Mouse (Mus musculus): ENCODE results near the gene Flrt3. TPM values are rescaled to one million over a fixed set of nuclear protein-coding genes. Genes with fewer than 3 reads are reported as not detected.

Flrt3 gene
- polyA plus RNA-seq, 1 experiment, result 20.5 TPM

DNA sequence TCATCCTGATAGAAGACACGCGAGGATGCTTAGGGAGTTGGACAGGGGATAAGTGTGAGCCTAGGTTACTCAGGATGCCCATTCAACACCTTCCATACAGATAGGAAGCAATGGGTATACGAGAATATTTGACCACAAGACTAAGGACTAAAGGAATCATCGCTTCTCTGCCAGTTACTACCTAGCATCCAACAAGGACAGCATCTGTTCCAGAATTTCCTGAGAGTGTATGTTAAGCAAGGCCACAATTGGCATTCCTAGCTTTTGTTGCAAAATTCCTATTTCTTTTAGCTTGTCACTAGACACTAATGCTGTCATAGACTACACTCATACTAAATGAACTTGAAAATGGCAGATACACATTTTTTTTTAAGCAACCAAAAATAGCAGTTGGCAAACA lies 6.9 kb downstream of the Flrt3 start:
- Histone ChIP-seq H3K4me3 (ENCODE audit: insufficient read depth, low read length) (no peak overlapping the region), H3K4me1 (ENCODE audit: control insufficient read depth, insufficient read depth, low read length) (no peaks in the 10 kb centered on the region; the same call in 1 of the 2 replicates), H3K27ac (ENCODE audit: insufficient read depth, low read length) (no peak overlapping the region)
- TF ChIP-seq POLR2A (IDR thresholded peaks at IDR 0.05; ENCODE audit: low read depth, low read length) (no peak), CTCF (IDR thresholded peaks at IDR 0.05; ENCODE audit: borderline replicate concordance, insufficient read depth, low read length) (no peak)

DNA sequence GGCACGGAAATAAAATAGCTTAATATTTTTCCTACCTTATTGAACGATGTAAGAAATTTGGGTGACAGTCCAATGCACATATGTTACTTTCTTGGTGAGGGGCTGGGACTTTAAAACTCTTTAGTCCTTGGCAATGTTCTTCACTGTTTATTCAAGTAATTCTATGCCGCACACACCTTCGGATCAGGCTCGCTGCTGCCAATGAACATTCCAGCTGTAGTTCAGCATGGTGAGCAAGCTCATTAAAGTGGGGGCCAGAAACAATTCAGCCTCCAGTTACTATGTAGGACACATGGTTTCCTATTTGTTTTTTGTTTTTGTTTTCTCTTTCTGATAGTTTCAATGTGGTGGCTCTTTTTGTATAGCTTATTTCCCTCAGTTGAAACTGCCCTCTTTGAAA lies 8.6 kb downstream of the Flrt3 start:
- no peak for TF ChIP-seq CTCF (IDR thresholded peaks at IDR 0.05; ENCODE audit: borderline replicate concordance, insufficient read depth, low read length)
- no peak for TF ChIP-seq POLR2A (IDR thresholded peaks at IDR 0.05; ENCODE audit: low read depth, low read length)
- no peaks in the 10 kb centered on the region; the same call in 1 of the 2 replicates for H3K4me1 ChIP-seq (ENCODE audit: control insufficient read depth, insufficient read depth, low read length)
- no peak overlapping the region for H3K4me3 ChIP-seq (ENCODE audit: insufficient read depth, low read length)
- no peak overlapping the region for H3K27ac ChIP-seq (ENCODE audit: insufficient read depth, low read length)

- Histone ChIP-seq H3K4me3 (ENCODE audit: insufficient read depth, low read length) (no peak overlapping the region), H3K4me1 (ENCODE audit: control insufficient read depth, insufficient read depth, low read length) (no peaks in the 10 kb centered on the region), H3K27ac (ENCODE audit: insufficient read depth, low read length) (no peak overlapping the region)
- TF ChIP-seq CTCF (IDR thresholded peaks at IDR 0.05; ENCODE audit: borderline replicate concordance, insufficient read depth, low read length) (no peak), POLR2A (IDR thresholded peaks at IDR 0.05; ENCODE audit: low read depth, low read length) (no peak)
Measured at GRCm38 (mm10) chr2:140653978-140654377, 17.3 kb downstream of the Flrt3 start.

DNA sequence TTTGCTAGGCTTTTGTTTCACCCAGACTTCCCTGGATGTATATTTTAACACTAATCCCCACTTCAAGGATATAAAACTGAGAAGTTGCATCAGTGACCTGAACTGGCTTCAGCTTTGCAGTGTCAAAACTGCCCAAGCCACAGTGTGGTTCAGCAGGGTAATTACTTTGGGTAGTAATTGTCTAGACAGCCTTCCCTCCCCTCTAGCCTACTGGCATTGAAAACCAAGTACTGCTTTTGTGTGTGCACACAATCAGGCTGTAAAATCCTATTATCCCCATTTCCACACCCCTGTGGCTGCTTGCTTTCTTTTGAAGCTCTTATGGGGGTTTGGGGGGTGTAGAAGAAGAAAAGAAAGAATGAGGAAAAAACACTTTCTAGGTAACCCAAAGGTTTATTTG lies 17.8 kb downstream of the Flrt3 start:
- Histone ChIP-seq H3K4me1 (ENCODE audit: control insufficient read depth, insufficient read depth, low read length) (no peaks in the 10 kb centered on the region), H3K27ac (ENCODE audit: insufficient read depth, low read length) (no peak overlapping the region), H3K4me3 (ENCODE audit: insufficient read depth, low read length) (no peak overlapping the region)
- TF ChIP-seq POLR2A (IDR thresholded peaks at IDR 0.05; ENCODE audit: low read depth, low read length), result no peak
- TF ChIP-seq CTCF (IDR thresholded peaks at IDR 0.05; ENCODE audit: borderline replicate concordance, insufficient read depth, low read length), result no peak

DNA sequence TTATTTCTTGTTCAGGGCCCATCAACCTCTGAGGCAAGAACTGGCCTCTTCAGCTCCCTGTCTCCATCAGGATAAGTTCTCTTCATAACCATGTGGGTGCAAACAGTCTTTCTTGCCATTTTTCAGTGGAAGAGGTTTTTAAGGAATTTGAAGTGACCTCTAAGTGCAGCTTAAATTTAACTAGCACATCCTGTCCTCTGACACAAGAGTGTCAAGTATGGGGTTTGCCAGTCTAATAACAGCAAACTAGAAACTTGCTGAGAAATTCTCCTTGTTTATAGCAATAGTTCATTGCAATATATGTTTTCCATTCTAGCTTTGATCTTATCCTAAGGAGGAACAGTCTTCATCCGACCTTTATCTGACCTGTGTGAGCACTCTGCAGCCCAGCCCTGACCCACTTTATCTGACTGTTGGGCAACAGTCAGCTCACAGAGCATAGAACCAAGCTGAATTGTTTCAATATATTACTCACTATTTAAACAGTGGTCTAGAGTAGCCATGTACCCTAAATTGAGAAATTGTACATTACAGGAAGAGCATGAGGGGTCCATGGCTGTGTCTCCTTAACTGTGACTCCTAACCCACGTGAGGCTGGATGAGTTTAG lies 49.4 kb downstream of the Flrt3 start:
- TF ChIP-seq CTCF (IDR thresholded peaks at IDR 0.05; ENCODE audit: borderline replicate concordance, insufficient read depth, low read length) (no peak), POLR2A (IDR thresholded peaks at IDR 0.05; ENCODE audit: low read depth, low read length) (no peak)
- Histone ChIP-seq H3K4me3 (ENCODE audit: insufficient read depth, low read length) (no peak overlapping the region), H3K4me1 (ENCODE audit: control insufficient read depth, insufficient read depth, low read length) (no peaks in the 10 kb centered on the region), H3K27ac (ENCODE audit: insufficient read depth, low read length) (no peak overlapping the region)

DNA sequence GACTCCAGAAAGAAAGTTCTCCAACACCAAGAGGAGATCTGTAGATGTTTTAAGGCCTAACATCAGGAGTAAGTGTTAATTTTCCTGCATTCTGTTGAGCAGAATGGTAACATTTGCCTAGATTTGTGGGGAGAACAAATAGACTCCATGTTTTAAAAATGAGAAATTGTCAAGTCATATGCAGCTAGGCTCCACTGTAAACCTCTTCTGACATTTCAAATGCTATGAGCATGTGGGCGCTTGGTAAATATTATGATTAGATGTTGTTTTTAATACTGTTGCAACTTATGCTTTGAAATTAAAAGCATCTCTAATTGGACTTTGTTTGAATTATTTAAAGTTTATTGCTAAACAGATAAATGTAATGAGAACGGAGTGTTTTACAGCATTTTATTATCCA lies 55.8 kb downstream of the Flrt3 start:
- H3K27ac ChIP-seq (ENCODE audit: insufficient read depth, low read length), result no peak overlapping the region
- H3K4me3 ChIP-seq (ENCODE audit: insufficient read depth, low read length), result no peak overlapping the region
- H3K4me1 ChIP-seq (ENCODE audit: control insufficient read depth, insufficient read depth, low read length), result no peaks in the 10 kb centered on the region
- no peak for TF ChIP-seq CTCF (IDR thresholded peaks at IDR 0.05; ENCODE audit: borderline replicate concordance, insufficient read depth, low read length)
